Mouse (Mus musculus) spleen, adult 12 weeks (tissue): Measurements from ENCODE around the gene Zfp639.

Source experiments
- DNase-seq: peaks from one replicate; pipeline ENCODE4 v3.0.0; 2022; ENCODE audit warnings: low spot score

Gene Zfp639

DNA sequence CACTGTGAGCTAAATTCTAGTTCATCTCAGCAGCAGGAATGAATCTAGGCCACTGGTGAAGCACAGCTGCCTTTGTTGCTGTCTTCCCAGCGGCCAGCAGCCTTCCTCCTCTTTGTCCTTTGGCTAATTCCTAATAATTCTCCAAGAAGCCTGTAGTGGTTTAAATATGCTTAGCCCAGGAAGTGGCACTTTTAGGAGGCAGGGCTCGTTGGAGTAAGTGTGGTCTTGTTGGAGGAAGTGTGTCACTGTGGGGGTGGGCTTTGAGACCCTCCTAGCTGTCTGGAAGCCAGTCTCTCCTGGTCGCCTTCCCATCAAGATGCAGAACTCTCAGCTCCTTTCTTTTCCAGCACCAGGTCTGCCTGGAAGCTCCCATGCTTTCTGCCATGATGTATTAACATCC, 4.2 kb upstream of the Zfp639 start:
- no peak for DNase-seq

GRCm38 (mm10) chr3:32506366-32507225, 3.5 kb upstream of the Zfp639 start:
- DNase-seq, result no peak

- peak; percentile 61 for DNase-seq
Observed at GRCm38 (mm10) chr3:32508666-32509324, 1.3 kb upstream of the Zfp639 start.

DNA sequence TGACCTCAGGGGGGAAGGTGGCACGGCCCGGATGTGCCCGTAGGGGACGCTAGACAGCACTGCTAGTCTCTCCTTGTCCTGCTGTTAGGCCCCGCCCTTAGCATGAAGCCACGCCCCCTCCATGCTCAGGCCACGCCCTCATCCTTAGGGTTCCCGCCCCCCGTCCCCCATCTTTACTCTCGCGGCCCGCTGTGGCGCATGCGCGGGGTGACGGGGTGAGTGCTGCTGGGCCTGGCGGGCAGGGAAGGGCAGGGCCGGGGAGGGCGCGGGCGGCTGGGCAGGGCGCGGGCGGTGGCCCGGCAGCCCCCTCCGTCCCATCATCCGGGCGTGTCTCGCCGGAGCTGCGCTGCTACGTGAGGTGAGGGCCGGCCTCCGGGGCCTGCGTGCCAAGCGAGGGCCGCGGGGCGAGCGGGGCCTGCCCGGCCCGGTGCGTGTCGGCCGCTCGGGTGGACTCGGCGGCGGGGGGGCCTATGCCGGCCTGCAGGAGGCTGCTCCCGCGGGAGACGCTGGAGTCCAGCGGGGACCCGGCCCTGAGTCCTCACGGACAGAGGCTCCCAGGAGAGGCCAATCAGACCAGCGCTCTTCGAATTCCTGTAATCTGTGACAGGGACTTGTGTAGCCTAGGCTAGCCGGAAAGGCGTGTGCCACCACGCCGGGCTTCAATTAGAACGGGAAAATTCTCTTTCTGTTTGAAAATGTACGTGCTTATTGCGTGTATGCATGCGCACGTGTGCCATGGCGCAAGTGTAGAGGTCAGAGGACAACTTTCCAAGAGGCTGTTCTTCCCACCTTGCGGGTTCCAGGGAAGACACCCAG, 524 bp downstream of the Zfp639 start:
- peak; percentile 93 for DNase-seq

DNA sequence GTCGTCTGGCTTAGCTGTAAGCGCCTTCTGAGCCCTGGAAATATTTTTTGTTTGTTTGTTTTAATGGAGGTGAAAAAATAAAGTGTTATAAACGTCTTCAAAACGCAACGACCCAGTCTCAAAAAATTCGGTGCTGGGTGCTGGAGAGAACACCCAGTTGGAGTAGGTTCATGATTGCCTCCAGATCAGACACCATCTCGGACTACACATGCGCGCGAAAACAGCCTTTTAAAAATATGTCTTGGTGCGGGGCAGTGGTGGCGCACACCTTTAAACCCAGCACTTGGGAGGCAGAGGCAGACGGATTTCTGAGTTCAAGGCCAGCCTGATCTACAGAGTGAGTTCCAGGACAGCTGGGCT, 1.1 kb downstream of the Zfp639 start:
- no peak for DNase-seq

DNA sequence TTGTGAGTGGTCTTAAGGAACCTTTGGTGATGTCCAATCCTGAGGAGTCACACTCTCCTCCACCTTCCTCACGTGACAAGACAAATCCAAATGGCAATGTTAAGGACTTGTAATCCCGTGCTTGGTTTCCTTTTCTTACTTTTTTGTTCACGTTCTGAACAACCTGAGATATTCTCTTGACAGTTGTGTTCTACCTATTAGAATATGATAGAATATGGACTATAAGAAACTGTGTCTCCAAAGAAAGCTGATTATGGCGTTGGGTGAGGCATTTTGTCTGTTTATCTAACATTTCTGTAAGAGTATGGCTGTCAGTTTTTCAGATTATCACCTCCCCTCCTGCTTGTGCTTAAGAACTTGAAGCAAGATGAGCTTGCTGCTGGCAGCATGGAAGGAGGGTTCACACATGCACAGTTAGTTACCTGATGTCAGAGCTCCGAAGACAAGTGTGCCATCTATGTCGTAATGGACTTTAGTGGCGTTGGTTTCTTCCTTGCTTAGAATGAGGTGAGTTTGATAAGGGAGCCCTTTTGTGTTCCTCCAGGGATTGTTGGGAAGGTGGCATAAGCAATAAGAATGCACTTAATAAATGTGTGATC, 2.7 kb downstream of the Zfp639 start:
- no peak for DNase-seq

DNA sequence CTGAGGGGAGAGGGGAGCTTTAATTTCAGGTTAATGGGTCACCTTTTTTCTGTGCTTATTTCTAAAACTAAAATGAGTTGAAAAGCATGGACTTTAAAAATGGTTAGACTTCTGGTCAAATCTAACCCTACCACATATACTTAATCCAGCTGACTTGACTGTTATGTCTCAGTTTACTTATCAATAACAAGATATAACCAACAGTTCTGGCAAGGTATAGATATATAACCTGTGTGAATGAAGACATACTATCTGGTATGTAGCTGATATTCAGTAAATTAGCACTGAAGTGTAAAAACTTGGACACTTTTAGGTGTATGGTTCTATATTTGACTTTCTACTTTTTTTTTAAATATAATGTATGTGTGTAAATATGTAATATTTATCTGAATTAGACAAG, 3.5 kb downstream of the Zfp639 start:
- no peak for DNase-seq

DNA sequence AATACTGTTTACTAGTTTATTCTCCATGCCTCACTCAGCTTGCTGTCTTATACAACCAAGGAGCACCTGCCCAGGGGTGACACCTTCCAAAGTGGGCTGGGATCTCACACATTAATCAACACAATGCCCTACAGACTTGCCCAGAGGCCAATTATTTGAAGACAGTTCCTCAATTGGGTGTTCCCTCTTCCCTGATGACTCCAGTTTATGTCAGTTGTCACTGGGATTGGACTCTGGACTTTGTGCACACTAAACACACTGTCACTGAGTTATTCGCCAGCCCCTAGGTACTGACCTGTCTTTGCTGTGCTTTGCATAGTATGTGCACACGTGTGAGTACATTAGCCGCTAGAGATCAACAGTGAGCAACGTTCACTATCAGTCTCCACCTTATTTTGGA, 17.1 kb downstream of the Zfp639 start:
- no peak for DNase-seq

GRCm38 (mm10) chr3:32529303-32529898, 19.3 kb downstream of the Zfp639 start, which contains the start of gene Mfn1:
Gene Mfn1 (plus strand): TSS chr3:32529465.
- peak; percentile 86 for DNase-seq

- no peak for DNase-seq
Observed at GRCm38 (mm10) chr3:32530041-32530440, 20.0 kb downstream of the Zfp639 start.

DNA sequence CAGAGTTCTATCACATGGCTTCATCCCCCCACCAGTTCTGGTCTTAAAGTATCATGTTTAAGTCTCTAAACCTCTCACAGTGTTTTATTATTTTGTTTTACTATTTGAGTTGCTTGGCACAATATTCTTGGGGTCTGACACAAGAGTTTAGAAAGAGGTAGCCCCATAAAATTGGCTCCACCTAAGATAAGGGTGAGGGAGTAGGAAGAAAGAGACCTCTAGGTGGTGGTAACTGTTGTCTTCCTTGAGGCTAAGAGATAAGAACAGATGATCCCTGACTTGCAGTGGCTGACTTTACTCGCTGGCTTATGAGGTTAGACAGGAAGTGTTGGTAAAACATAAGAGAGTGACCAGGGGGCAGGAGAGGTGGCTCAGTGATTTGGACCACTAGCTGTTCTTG, 25.6 kb downstream of the Zfp639 start:
- no peak for DNase-seq

- no peak for DNase-seq
Observed at GRCm38 (mm10) chr3:32537556-32537955, 27.5 kb downstream of the Zfp639 start.

- no peak for DNase-seq
Observed at GRCm38 (mm10) chr3:32538091-32538490, 28.0 kb downstream of the Zfp639 start.

- DNase-seq, result no peak
Observed at GRCm38 (mm10) chr3:32553061-32553460, 43.0 kb downstream of the Zfp639 start.

- no peak for DNase-seq
Observed at GRCm38 (mm10) chr3:32563401-32563800, 53.3 kb downstream of the Zfp639 start.
